Mouse (Mus musculus): ENCODE data around the gene Clec2g. TPM values are rescaled to one million over a fixed set of nuclear protein-coding genes. Genes with fewer than 3 reads are reported as not detected.

Clec2g gene
- polyA plus RNA-seq, 1 experiment, result not detected

DNA sequence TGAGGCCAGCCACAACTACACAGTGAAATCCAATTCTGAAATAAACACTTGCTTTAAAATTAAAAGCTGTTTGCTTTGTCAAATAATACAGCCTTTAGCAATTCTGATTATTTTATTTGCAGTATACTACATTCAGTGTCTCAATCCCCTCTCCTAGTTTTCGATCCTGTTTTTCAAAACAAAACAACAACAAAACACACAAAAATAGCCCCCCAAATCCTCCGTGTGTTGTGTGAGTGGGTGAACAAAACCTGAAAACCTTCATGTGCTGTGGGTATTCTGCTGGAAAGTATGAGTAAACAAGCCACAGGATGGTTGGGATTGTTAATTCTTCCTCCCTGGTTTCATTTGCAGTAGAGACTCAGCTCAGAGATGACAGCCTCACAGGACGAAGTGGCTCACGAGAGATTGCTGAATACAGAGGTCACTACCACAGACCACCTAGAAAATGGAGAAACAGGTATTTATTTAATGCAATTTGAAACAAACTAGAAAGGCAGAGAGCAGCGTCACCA is 79.6 kb downstream of the Clec2g start:
- Histone ChIP-seq H3K4me1 (ENCODE audit: control insufficient read depth, insufficient read depth, low read length) (peaks cover 3% of the 10 kb centered on the region), H3K4me3 (replicated peaks; ENCODE audit: control insufficient read depth, low read depth, low read length) (no peak overlapping the region), H3K27ac (ENCODE audit: control insufficient read depth, insufficient read depth, low read depth, low read length, poor library complexity) (peak overlapping the region; percentile 27; the same call in 1 of the 2 replicates)
- TF ChIP-seq CTCF (IDR thresholded peaks at IDR 0.05; ENCODE audit: control insufficient read depth, insufficient read depth, low read length) (no peak), POLR2A (IDR thresholded peaks at IDR 0.05; ENCODE audit: borderline replicate concordance, control insufficient read depth, low read depth, low read length) (no peak)
- 64% methylated on average over 5 of the region's 5 CpGs for WGBS

DNA sequence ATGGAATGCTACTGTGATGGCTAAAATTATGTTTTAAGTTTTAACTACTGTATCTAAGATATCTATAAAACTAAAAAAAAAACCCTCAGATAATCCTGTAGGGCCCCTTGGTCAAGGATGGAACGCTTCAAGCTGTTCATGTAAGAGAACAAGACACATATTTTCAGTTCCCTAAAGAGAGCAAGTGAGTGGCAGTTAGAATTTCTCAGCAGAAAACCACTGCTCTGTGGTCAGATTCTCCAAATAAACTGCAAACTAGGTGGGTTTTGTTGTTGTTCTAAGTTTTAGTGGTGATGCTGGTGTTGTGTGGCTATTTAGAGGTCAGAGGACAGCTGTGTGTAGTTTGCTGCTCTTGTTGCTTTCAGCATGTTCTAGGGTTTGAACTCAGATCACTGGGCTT is 80.2 kb downstream of the Clec2g start:
- no peak overlapping the region; the same call in 1 of the 2 replicates for H3K27ac ChIP-seq (ENCODE audit: control insufficient read depth, insufficient read depth, low read depth, low read length, poor library complexity)
- peaks cover 3% of the 10 kb centered on the region for H3K4me1 ChIP-seq (ENCODE audit: control insufficient read depth, insufficient read depth, low read length)
- no peak for TF ChIP-seq POLR2A (IDR thresholded peaks at IDR 0.05; ENCODE audit: borderline replicate concordance, control insufficient read depth, low read depth, low read length)
- TF ChIP-seq CTCF (IDR thresholded peaks at IDR 0.05; ENCODE audit: control insufficient read depth, insufficient read depth, low read length), result no peak
- 10% methylated on average over 1 of the region's 1 CpGs for WGBS
- no peak overlapping the region for H3K4me3 ChIP-seq (replicated peaks; ENCODE audit: control insufficient read depth, low read depth, low read length)

DNA sequence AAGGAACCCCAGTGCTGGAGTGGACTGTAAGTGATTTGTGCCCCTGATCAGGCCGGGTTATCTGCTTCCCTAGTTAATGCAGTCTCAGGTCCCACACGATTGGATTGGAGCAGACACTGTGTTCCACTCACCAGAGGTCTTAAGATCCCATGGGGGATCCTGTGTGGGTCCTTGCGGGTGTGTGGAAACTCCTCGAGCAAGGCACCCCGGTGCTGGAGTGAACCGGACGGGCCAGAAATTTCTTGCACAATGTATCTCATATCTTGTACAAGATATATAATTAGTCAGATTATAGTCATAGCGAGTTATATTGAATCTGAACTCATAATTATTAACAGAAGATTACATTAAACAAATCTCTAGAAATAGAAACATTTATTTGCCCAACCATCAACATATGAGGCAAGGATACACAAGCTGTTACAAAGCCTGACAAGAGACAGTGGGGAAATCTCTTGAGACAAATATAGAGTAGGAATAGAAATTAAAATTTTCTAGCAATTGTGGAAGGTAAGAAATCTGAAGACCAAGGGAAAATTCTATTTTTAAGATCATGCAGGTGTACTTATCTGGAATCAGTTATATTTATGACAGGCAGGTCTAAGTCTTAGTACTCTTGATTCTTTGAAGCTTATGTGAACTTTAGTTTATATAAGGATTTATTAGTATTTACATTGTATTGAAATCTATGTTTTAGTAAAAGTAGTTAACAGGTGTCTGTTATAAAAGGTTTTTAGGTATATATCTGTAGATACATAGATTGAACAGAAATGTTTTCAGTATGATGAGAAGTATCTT is 93.5 kb downstream of the Clec2g start:
- no peak for TF ChIP-seq CTCF (IDR thresholded peaks at IDR 0.05; ENCODE audit: control insufficient read depth, insufficient read depth, low read length)
- TF ChIP-seq POLR2A (IDR thresholded peaks at IDR 0.05; ENCODE audit: borderline replicate concordance, control insufficient read depth, low read depth, low read length), result no peak
- H3K4me3 ChIP-seq (replicated peaks; ENCODE audit: control insufficient read depth, low read depth, low read length), result no peak overlapping the region
- WGBS, result 89% methylated on average over 8 of the region's 8 CpGs

DNA sequence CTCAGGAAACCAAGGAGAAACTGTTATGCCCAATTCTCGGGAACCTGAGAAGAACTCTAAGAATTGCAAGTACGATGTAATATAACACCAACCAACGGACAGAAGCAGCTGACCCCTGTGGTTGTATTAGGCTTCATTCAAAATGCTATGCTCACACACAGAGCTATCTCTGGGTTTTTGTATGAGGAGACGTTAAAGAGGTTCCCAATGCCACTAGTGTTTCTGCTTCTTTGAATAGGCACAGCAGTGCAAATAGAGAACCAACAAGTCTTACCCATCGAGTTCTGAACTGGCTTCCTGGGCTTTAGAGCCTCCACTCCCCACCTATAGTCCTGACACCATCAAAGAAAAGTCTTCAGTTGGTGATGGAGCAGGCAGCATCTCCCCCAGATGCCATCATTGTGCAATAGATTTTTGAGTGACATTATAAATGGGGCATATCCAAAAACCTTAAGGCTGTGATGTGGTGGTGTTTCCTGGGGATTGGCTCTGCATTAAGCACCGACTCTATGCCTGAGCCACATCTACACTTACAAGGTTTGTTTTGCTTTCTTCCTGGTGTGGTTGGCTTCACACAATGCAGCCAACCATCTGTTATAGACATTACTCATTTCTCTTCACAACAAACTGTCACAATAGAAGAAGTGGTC is 96.1 kb downstream of the Clec2g start:
- WGBS, result 34% methylated on average over 6 of the region's 6 CpGs
- TF ChIP-seq CTCF (IDR thresholded peaks at IDR 0.05; ENCODE audit: control insufficient read depth, insufficient read depth, low read length), result no peak
- TF ChIP-seq POLR2A (IDR thresholded peaks at IDR 0.05; ENCODE audit: borderline replicate concordance, control insufficient read depth, low read depth, low read length), result no peak
- no peak overlapping the region for H3K27ac ChIP-seq (ENCODE audit: control insufficient read depth, insufficient read depth, low read depth, low read length, poor library complexity)
- H3K4me3 ChIP-seq (replicated peaks; ENCODE audit: control insufficient read depth, low read depth, low read length), result no peak overlapping the region
- H3K4me1 ChIP-seq (ENCODE audit: control insufficient read depth, insufficient read depth, low read length), result peaks cover 1% of the 10 kb centered on the region; the same call in 1 of the 2 replicates

More for the DNA sequence above, 93.5 kb downstream of the Clec2g start:
- H3K27ac ChIP-seq (ENCODE audit: control insufficient read depth, insufficient read depth, low read depth, low read length, poor library complexity), result no peak overlapping the region
- H3K4me1 ChIP-seq (ENCODE audit: control insufficient read depth, insufficient read depth, low read length), result no peaks in the 10 kb centered on the region; the same call in 1 of the 2 replicates

DNA sequence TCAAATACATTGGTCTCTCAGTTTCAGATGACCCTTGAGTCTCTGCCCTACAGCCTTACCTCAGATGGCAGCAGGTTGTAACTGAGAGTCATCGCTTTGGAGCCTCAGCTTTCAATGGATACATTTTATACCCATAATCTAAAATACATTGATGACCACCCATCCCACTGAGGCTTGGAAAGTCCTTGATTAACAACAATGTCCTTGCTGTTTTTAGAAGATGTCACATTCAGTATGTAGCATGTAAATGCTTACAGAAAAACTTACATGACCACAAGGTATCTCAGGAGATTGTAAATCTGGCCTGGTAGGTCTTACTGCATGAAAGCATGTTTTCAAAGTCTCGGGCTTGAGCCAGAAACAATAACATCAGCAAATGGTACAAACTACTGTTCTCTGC is 96.8 kb downstream of the Clec2g start:
- Histone ChIP-seq H3K4me1 (ENCODE audit: control insufficient read depth, insufficient read depth, low read length) (peaks cover 1% of the 10 kb centered on the region; the same call in 1 of the 2 replicates), H3K27ac (ENCODE audit: control insufficient read depth, insufficient read depth, low read depth, low read length, poor library complexity) (no peak overlapping the region), H3K4me3 (replicated peaks; ENCODE audit: control insufficient read depth, low read depth, low read length) (no peak overlapping the region)
- TF ChIP-seq CTCF (IDR thresholded peaks at IDR 0.05; ENCODE audit: control insufficient read depth, insufficient read depth, low read length) (no peak), POLR2A (IDR thresholded peaks at IDR 0.05; ENCODE audit: borderline replicate concordance, control insufficient read depth, low read depth, low read length) (no peak)
- WGBS, result 84% methylated on average over 2 of the region's 2 CpGs

DNA sequence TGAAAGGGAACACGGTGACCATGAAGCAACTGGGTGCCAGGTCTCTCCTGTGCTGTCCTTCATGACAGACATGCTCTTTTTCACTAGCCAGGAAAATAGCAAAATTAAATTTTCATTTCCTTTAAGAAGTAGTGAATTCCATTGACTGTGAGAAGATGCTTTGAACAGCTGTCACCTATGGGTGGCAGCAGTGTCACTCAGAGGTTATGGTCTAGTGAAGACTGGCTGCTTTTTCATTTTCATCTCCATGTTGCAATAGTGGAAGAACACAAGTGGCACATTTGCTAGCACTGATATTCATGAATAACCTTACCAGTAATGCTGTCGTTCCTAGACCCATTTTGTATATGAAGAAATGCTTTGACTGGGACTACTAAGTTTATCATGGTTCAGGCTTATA is 99.2 kb downstream of the Clec2g start:
- 40% methylated on average over 2 of the region's 2 CpGs for WGBS
- H3K4me3 ChIP-seq (replicated peaks; ENCODE audit: control insufficient read depth, low read depth, low read length), result no peak overlapping the region
- TF ChIP-seq POLR2A (IDR thresholded peaks at IDR 0.05; ENCODE audit: borderline replicate concordance, control insufficient read depth, low read depth, low read length) (no peak), CTCF (IDR thresholded peaks at IDR 0.05; ENCODE audit: control insufficient read depth, insufficient read depth, low read length) (no peak)
- H3K4me1 ChIP-seq (ENCODE audit: control insufficient read depth, insufficient read depth, low read length), result peaks cover 8% of the 10 kb centered on the region; the same call in 1 of the 2 replicates
- no peak overlapping the region for H3K27ac ChIP-seq (ENCODE audit: control insufficient read depth, insufficient read depth, low read depth, low read length, poor library complexity)

Other genes starting within 250 kb of the Clec2g start
- 1.3 TPM in 1 of 2 replicates, not detected in the other for gene Klrb1, start 211.3 kb upstream of the Clec2g start, polyA plus RNA-seq (2011; ENCODE audit: insufficient read depth, insufficient read length, low replicate concordance, missing spikeins)
- gene Klrb1c, start 145.2 kb upstream of the Clec2g start, polyA plus RNA-seq (2011; ENCODE audit: insufficient read depth, insufficient read length, low replicate concordance, missing spikeins), result 0.77 and 6.6 TPM in 2 replicates
- 2.3 TPM in 1 of 2 replicates, not detected in the other for gene Gm44511, start 108.1 kb upstream of the Clec2g start, polyA plus RNA-seq (2011; ENCODE audit: insufficient read depth, insufficient read length, low replicate concordance, missing spikeins)
- gene Klrb1b, start 108.0 kb upstream of the Clec2g start, polyA plus RNA-seq (2011; ENCODE audit: insufficient read depth, insufficient read length, low replicate concordance, missing spikeins), result 0.68 TPM in 1 of 2 replicates, not detected in the other
- 2.7 and 4.9 TPM in 2 replicates for gene Clec2i, start 46.8 kb upstream of the Clec2g start, polyA plus RNA-seq (2011; ENCODE audit: insufficient read depth, insufficient read length, low replicate concordance, missing spikeins)
- 6.2 and 16.8 TPM in 2 replicates for gene BC035044, start 43.3 kb upstream of the Clec2g start, polyA plus RNA-seq (2011; ENCODE audit: insufficient read depth, insufficient read length, low replicate concordance, missing spikeins)
- gene Klrb1f, start 111.5 kb downstream of the Clec2g start, polyA plus RNA-seq (2011; ENCODE audit: insufficient read depth, insufficient read length, low replicate concordance, missing spikeins), result 3.8 TPM in 1 of 2 replicates, not detected in the other
- gene Clec2e, start 166.5 kb downstream of the Clec2g start, polyA plus RNA-seq (2011; ENCODE audit: insufficient read depth, insufficient read length, low replicate concordance, missing spikeins), result 0.75 TPM in 1 of 2 replicates, not detected in the other
- gene Clec2d, start 246.2 kb downstream of the Clec2g start, polyA plus RNA-seq (2011; ENCODE audit: insufficient read depth, insufficient read length, low replicate concordance, missing spikeins), result 57.9 and 122 TPM in 2 replicates